Mouse (Mus musculus) brown adipose tissue, adult 24 weeks (tissue): ENCODE measurements at regions not wholly inside any gene's neighbourhood (a gene's known extent, or its start where the extent isn't known, plus 50 kb on each side); places are given as distances from the start of the nearest gene placed in this dataset.

Experiments used
- H3K27ac ChIP-seq: fragments of 200-500 bp; replicated peaks from 2 replicates; pipeline ENCODE4 v1.5.1; 2012; ENCODE audit warnings: low read depth, mild to moderate bottlenecking, low read length
- H3K4me1 ChIP-seq: fragments of 200-500 bp; 2 replicates; pipeline ENCODE4 v1.6.1; 2012; ENCODE audit warnings: low read length, mixed read lengths; ENCODE audit not compliant: control insufficient read depth, insufficient read depth, insufficient read length
- H3K4me3 ChIP-seq: fragments of 200-500 bp; 2 replicates; pipeline ENCODE4 v1.5.1; 2012; ENCODE audit warnings: low read depth, mild to moderate bottlenecking, low read length, moderate library complexity; ENCODE audit not compliant: insufficient read depth

DNA sequence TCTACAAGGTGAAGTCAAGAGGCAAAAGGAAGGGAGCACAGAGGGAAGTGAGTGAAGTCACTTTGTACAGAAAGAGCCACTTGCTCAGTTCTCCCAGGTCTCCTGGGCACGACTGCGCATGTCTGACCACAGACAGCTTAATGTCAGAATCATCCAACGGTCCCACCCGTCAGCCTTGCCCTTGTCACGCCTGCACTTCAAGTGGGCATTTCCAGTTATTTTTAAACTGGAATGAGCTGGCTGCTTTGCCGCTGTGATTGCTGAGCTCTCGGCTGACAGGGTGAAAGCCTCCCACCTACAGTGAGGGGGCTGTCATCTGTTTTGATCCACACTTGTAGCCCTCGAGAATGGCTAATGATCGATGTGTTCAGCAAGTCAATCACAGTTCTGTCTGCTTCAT lies 302.8 kb upstream of the Zmiz1 start:
- H3K4me3 ChIP-seq: no peak overlapping the region
- H3K27ac ChIP-seq: no peak overlapping the region
- H3K4me1 ChIP-seq: no peaks in the 10 kb centered on the region

GRCm38 (mm10) chr14:25161684-25162321 lies 297.2 kb upstream of the Zmiz1 start:
- Histone ChIP-seq H3K27ac (no peak overlapping the region), H3K4me1 (no peaks in the 10 kb centered on the region), H3K4me3 (no peak overlapping the region)

- no peaks in the 10 kb centered on the region for H3K4me1 ChIP-seq
- H3K4me3 ChIP-seq: no peak overlapping the region
- no peak overlapping the region for H3K27ac ChIP-seq
Measured at GRCm38 (mm10) chr14:25166217-25166616, 292.8 kb upstream of the Zmiz1 start.

DNA sequence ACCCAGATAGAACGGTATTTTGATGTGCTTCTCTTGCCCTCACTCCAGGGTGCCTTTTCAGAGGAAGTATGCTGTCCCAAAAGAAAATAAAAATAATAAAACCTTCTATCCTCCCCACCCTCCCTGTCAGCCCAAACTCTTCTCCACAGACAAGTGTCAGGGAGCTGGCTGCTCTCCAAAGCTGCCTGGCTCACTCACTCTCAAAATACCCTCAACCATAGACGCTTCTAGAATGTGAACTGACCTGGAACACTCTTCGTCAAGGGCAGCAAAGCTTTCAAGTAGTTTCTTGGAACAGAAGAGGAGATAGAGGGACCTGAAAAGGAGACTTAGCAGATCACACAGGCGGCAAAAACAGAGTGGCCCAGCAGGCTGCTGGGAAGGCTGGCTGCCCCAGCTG lies 291.4 kb upstream of the Zmiz1 start:
- Histone ChIP-seq H3K27ac (no peak overlapping the region), H3K4me3 (no peak overlapping the region), H3K4me1 (no peaks in the 10 kb centered on the region)

GRCm38 (mm10) chr14:25168310-25168709 lies 290.7 kb upstream of the Zmiz1 start:
- Histone ChIP-seq H3K4me3 (no peak overlapping the region), H3K27ac (no peak overlapping the region), H3K4me1 (no peaks in the 10 kb centered on the region)

DNA sequence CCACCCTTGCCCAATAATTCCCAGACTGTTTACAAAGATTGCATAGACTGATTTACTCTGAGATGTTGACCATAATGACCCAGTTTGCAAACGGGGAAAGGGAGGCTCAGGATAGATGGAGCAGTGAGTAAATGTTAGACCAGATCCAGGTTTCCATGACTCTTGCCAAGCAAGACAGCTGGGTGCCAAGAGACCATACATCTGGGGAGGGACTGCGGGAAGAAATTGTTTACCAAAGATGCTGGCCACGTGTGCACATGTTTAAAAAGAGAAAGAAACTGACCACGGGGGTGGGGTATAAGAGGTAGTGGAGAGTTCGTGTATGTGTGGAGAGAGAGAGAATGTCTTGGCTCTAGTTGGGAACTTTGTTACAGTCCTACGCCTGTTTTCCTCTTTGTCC lies 285.7 kb upstream of the Zmiz1 start:
- no peak overlapping the region for H3K27ac ChIP-seq
- H3K4me1 ChIP-seq: no peaks in the 10 kb centered on the region
- no peak overlapping the region for H3K4me3 ChIP-seq

DNA sequence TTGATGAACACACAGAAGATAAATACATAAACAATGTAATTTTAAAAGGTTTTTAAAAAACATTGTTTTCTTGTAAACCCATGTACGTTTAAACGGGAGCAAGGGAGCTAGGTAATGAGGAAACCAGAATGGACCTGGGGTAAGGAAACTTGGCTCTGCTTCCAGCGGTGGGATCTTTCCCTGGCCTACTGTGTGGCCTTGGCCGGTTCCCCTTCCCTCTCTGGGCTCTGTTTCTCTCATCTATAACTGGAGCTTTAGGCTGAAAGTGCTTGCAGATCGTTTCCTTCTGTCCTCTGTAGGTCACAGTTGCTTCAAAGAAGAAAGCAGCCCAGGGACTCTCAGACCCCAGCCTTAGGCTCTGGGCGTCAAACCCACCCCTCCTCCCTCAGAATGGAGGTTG lies 285.1 kb upstream of the Zmiz1 start:
- Histone ChIP-seq H3K4me1 (no peaks in the 10 kb centered on the region), H3K27ac (no peak overlapping the region), H3K4me3 (no peak overlapping the region)

GRCm38 (mm10) chr14:25174402-25174801 lies 284.6 kb upstream of the Zmiz1 start:
- H3K27ac ChIP-seq: no peak overlapping the region
- H3K4me3 ChIP-seq: no peak overlapping the region
- H3K4me1 ChIP-seq: no peaks in the 10 kb centered on the region

DNA sequence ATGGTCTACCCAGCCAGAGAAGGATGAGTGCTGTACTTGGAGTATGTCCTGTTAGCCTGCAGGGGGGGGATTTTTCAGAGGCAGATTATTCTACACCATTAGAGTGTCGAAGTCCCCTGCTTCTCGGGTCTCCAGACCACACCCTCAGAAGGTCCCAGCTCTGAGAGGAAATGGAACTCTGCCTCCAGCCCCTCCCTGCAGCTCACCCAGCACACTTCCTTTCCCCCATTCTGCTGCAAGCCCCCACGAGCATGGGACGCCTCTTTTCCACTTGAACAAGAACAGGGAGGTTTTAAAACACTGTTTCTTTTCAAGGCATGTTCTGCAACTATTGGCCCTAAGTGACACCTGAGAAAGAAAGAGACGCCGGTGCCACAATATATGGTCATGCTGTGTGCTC lies 282.8 kb upstream of the Zmiz1 start:
- Histone ChIP-seq H3K4me3 (no peak overlapping the region), H3K27ac (no peak overlapping the region), H3K4me1 (peaks cover 2% of the 10 kb centered on the region; the same call in 1 of the 2 replicates)

DNA sequence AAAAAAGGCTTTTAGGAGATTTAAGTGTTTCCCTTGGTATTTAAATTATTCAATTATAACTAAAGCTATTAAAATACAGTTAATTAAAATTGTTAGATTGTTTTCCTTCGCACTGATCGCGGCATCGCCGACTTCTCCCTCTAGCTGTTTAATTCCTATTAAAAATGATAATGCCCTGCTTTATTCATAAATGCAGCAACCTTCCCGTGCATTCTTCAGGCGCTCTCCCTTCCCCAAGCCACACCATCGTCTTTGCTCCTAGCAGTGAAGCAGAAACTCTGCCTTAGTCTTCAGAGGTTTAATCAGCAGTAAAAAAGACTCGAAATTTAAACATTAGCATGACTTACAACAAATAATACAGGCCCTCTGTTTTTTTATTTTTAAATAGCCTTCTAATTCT lies 278.9 kb upstream of the Zmiz1 start:
- H3K27ac ChIP-seq: no peak overlapping the region
- peaks cover 4% of the 10 kb centered on the region; the same call in 1 of the 2 replicates for H3K4me1 ChIP-seq
- H3K4me3 ChIP-seq: no peak overlapping the region

DNA sequence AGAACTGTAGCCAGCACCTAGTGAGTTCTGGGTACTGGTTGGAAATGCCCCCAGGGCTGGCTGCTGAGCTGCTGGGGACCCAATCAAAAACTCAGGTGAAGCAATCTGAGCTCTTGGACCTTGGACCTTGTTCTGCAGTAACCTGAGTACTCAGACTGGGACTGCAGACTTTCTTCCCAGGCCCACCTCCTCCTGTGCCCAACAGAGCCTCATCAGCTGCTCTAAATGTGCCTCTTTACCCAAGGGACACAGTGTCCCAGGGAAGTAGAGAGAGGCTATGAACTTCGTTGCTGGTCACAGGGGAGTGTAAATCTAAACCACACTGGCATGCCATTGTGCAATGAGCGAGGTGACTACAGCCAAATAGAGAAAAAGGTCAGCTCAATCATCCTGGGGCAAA lies 277.6 kb upstream of the Zmiz1 start:
- Histone ChIP-seq H3K4me3 (no peak overlapping the region), H3K4me1 (peaks cover 4% of the 10 kb centered on the region; the same call in 1 of the 2 replicates), H3K27ac (no peak overlapping the region)

DNA sequence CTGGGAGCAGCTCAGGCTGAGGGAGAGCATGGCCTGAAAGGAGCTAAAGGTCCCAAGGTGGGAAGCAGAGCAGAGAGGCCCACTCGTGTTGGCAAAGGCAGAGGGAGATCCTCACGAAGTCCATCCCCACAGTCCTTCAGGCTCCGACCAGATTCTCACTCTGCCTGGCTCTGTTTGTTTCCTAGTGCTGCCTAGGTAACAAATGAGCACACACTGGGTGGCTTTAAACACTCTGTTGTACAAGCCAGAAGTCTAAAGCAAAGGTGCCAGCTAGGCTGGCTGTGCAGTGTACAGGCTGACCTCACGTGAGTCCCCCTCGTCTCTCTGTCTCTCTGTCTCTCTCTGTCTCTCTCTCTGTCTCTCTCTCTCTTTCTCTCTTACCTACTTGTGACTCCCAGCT lies 274.9 kb upstream of the Zmiz1 start:
- H3K27ac ChIP-seq: no peak overlapping the region
- peaks cover 4% of the 10 kb centered on the region; the same call in 1 of the 2 replicates for H3K4me1 ChIP-seq
- no peak overlapping the region for H3K4me3 ChIP-seq

DNA sequence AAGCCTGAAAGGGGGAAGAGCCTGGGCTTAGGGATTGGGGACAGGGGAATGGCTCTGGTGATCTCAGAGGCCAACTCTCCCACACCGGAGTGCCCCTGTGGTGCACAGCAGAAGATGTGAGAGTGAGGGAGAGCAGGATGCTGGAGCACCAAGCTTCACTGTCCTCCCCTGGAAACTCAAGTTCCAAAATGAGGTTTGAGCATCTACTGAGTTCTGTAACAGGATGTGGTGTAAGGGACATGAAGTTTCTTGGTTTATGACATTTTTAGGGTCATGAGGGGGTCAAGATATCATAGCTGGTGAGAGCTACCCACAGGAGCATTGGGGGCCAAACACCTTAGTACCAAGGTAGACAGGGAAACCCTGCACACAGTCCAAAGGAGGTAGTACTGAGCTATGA lies 274.1 kb upstream of the Zmiz1 start:
- H3K4me1 ChIP-seq: peaks cover 4% of the 10 kb centered on the region; the same call in 1 of the 2 replicates
- H3K27ac ChIP-seq: no peak overlapping the region
- H3K4me3 ChIP-seq: no peak overlapping the region

- no peak overlapping the region for H3K27ac ChIP-seq
- no peak overlapping the region for H3K4me3 ChIP-seq
- peaks cover 4% of the 10 kb centered on the region; the same call in 1 of the 2 replicates for H3K4me1 ChIP-seq
Measured at GRCm38 (mm10) chr14:25185556-25185958, 273.4 kb upstream of the Zmiz1 start.

DNA sequence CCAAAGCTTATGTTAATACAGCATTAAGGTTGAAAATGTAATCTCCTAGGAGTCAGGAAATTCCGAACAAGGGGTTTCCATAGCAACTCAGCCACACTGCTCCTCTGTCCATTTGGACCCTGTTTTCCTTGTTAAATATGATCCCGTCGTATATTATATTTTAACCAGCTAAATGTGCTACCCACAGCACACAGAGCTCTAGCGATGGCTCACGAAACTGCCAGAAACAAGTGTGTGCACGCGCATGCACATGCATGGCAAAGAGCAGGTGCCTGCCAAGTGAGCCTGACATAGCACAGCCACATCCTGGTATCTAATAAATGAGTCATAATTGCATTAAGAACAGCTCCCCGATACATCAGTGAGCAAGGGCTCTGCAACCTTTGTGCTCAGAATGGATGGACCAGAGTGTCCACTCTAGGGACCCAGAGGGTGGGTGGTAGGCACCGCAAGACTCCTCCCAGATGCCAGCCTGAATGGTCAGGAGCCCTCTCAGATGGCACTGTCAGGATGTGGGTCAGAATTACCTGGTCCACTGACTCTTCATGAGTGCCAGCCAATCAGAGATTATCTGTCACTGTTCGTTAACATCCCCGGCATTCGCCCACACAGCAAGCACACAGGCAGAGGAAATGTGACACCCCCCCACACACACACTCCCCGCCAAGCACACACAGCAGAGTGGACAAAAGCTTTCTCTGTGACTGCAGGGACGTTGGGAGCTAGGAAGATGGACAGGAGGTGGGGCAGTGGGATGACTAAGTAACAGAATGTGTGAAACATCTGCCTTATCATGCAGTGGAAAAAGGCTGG lies 272.8 kb upstream of the Zmiz1 start:
- no peak overlapping the region for H3K4me3 ChIP-seq
- peaks cover 3% of the 10 kb centered on the region; the same call in 1 of the 2 replicates for H3K4me1 ChIP-seq
- H3K27ac ChIP-seq: no peak overlapping the region

DNA sequence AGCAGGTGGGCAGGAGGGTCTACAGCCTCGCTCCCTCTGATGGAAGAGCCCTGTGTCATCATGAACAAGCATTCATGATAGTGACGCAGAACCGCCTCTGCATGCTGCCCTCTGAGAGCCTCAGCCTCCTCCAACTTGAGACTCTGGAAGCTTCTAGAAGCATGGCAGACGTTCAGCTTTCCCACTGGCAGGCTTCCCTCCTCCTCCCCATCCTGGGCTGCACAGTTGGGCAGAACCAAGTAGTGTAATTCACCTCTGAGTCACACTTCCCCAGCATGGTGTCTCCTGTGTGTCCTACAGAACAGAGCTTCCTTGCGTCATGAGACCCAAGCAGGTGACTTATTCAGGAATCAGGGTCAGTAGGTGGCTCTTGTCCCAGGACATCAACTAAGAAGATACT lies 271.3 kb upstream of the Zmiz1 start:
- no peaks in the 10 kb centered on the region for H3K4me1 ChIP-seq
- H3K4me3 ChIP-seq: no peak overlapping the region
- no peak overlapping the region for H3K27ac ChIP-seq
